ENCODE assay signal across 9 mouse cellular contexts in genomic region chr8:83737346-83737745, GRCm38 (mm10). TPM values are rescaled to one million over a fixed set of nuclear protein-coding genes. Genes with fewer than 3 reads are reported as not detected.
A peak's percentile ranks its signal among the peaks of the same experiment; 100 is the strongest.
DNase-seq lines count a peak whose midpoint lies in the region; ATAC-seq lines count a peak whose summit lies in the region.
"Had no signal": no experiment of that assay in that cellular context is flagged by ENCODE, and none has a peak within 500 bp of the region (broad histone marks: within the 10 kb centered on the region; RNA-seq: fewer than 3 reads in every experiment).

No protein-coding gene starts in this region.

- H3K4me3 ChIP-seq in heart, embryonic 15.5 days, result no peak overlapping the region
- peak overlapping the region; percentile 53 for H3K4me3 ChIP-seq in megakaryocyte, embryonic 14.5 days (replicated peaks)
- H3K4me3 ChIP-seq in brown adipose tissue, adult 24 weeks (ENCODE audit: insufficient read depth, low read depth, low read length), result peak overlapping the region; percentile 97; the same call in 1 of the 2 replicates
- no peak overlapping the region for H3K4me3 ChIP-seq in stomach, embryonic 14.5 days (ENCODE audit: low read depth, low read length)

- 85% methylated on average over 4 of the region's 4 CpGs for WGBS in heart, embryonic 15.5 days
- WGBS in stomach, embryonic 14.5 days, result 84% methylated on average over 4 of the region's 4 CpGs

- H3K27me3 ChIP-seq in heart, embryonic 15.5 days, result no peaks in the 10 kb centered on the region
- H3K27me3 ChIP-seq in megakaryocyte, embryonic 14.5 days (replicated peaks), result no peaks in the 10 kb centered on the region
- no peaks in the 10 kb centered on the region for H3K27me3 ChIP-seq in stomach, embryonic 14.5 days (ENCODE audit: control insufficient read depth, insufficient read depth, low read length)

- peaks cover 45% of the 10 kb centered on the region for H3K4me1 ChIP-seq in heart, embryonic 15.5 days (replicated peaks)
- peaks cover 87% of the 10 kb centered on the region for H3K4me1 ChIP-seq in megakaryocyte, embryonic 14.5 days
- peaks cover 37% of the 10 kb centered on the region for H3K4me1 ChIP-seq in brown adipose tissue, adult 24 weeks (ENCODE audit: control insufficient read depth, insufficient read depth, insufficient read length, low read length)
- peaks cover 38% of the 10 kb centered on the region for H3K4me1 ChIP-seq in stomach, embryonic 14.5 days (ENCODE audit: control insufficient read depth, insufficient read depth, low read length)

- DNase-seq in heart, postnatal 14 days, result no peak
- DNase-seq in cerebellum, postnatal 14 days, result no peak
- DNase-seq: right cerebral cortex, postnatal 25 days had no signal

- ATAC-seq in heart, embryonic 15.5 days (replicated peaks; ENCODE audit: insufficient number of reproducible peaks, insufficient read depth, low FRiP score, low read depth), result no peak
- no peak for ATAC-seq in megakaryocyte, adult 5-6 weeks (ENCODE audit: poor library complexity, severe bottlenecking)
- no peak for ATAC-seq in stomach, embryonic 14.5 days (ENCODE audit: insufficient number of reproducible peaks, insufficient read depth, low FRiP score, low read depth)
- ATAC-seq in inflammation-experienced regulatory T-cells, adult 6 months, result no peak

- peak overlapping the region; percentile 87 for H3K27ac ChIP-seq in heart, embryonic 15.5 days
- H3K27ac ChIP-seq in brown adipose tissue, adult 24 weeks (replicated peaks; ENCODE audit: low read depth, low read length), result peak overlapping the region; percentile 93
- 0 out of 2 replicates have a peak overlapping the region, but pooled peaks have one; percentile 61 for H3K27ac ChIP-seq in stomach, embryonic 14.5 days (ENCODE audit: low read length)

- H3K9ac ChIP-seq in heart, embryonic 15.5 days, result no peak overlapping the region
- H3K9ac ChIP-seq in stomach, embryonic 14.5 days (replicated peaks; ENCODE audit: low read depth, low read length), result no peak overlapping the region

- intact Hi-C loops in heart, postnatal 14 days (cut with DNase I), result no loop called here

- peak overlapping the region; percentile 90 for H3K4me2 ChIP-seq in heart, embryonic 15.5 days
- no peak overlapping the region for H3K4me2 ChIP-seq in stomach, embryonic 14.5 days (replicated peaks; ENCODE audit: low read depth, low read length)

- H3K36me3 ChIP-seq in heart, embryonic 15.5 days, result 0 out of 2 replicates have a peak, but pooled peaks cover 2% of the 10 kb centered on the region
- H3K36me3 ChIP-seq in megakaryocyte, embryonic 14.5 days (replicated peaks; ENCODE audit: low read length), result peaks cover 46% of the 10 kb centered on the region
- no peaks in the 10 kb centered on the region; the same call in 1 of the 2 replicates for H3K36me3 ChIP-seq in stomach, embryonic 14.5 days (ENCODE audit: control insufficient read depth, insufficient read depth, low read length)

- no peaks in the 10 kb centered on the region for H3K9me3 ChIP-seq in heart, embryonic 15.5 days (replicated peaks)
- peaks cover 8% of the 10 kb centered on the region; the same call in 1 of the 2 replicates for H3K9me3 ChIP-seq in megakaryocyte, embryonic 14.5 days
- H3K9me3 ChIP-seq in stomach, embryonic 14.5 days (ENCODE audit: control insufficient read depth, low read depth, low read length), result no peaks in the 10 kb centered on the region

RNA-seq across cellular contexts. Expression of gene Adgre5, which starts 3.8 kb away (rescaled TPM):
- 31.2 and 38.7 TPM in 2 replicates for polyA plus RNA-seq in heart, embryonic 15.5 days (2015; fragmentation: Nextera tagmentation; extraction: Ambion mirVana)
- total RNA-seq in heart, postnatal 14 days (2021), result 10 to 100 TPM; 56.7 to 59.2 TPM
- 18.7 and 23.5 TPM in 2 replicates for polyA plus RNA-seq in megakaryocyte, embryonic 14.5 days (2012; ENCODE audit: insufficient read depth, low replicate concordance)
- 239 and 242 TPM in 2 replicates for total RNA-seq in megakaryocyte, adult 5-6 weeks (2015)
- 299 and 326 TPM in 2 replicates for total RNA-seq in megakaryocyte, adult 5-6 weeks (2017)
- polyA plus RNA-seq in brown adipose tissue, adult 24 weeks (2012; ENCODE audit: insufficient read depth, insufficient read length, missing spikeins), result 30.1 and 34.2 TPM in 2 replicates
- 39.2 and 40.7 TPM in 2 replicates for polyA plus RNA-seq in stomach, embryonic 14.5 days (2014; fragmentation: Nextera tagmentation; extraction: Ambion mirVana)
- polyA plus RNA-seq in inflammation-experienced regulatory T-cells, adult 6 months (2017; shearing (Covaris generic)), result 100 to 1,000 TPM; 177 to 212 (median 210) TPM

RNA-seq across cellular contexts. Expression of gene Ddx39, which starts 22.4 kb away (rescaled TPM):
- 107 and 135 TPM in 2 replicates for polyA plus RNA-seq in heart, embryonic 15.5 days (2015; fragmentation: Nextera tagmentation; extraction: Ambion mirVana)
- 10 to 100 TPM; 24.1 to 26.0 TPM for total RNA-seq in heart, postnatal 14 days (2021)
- polyA plus RNA-seq in megakaryocyte, embryonic 14.5 days (2012; ENCODE audit: insufficient read depth, low replicate concordance), result 7.5 and 18.1 TPM in 2 replicates
- 66.7 and 67.7 TPM in 2 replicates for total RNA-seq in megakaryocyte, adult 5-6 weeks (2015)
- 71.2 and 77.4 TPM in 2 replicates for total RNA-seq in megakaryocyte, adult 5-6 weeks (2017)
- 7.7 and 14.1 TPM in 2 replicates for polyA plus RNA-seq in brown adipose tissue, adult 24 weeks (2012; ENCODE audit: insufficient read depth, insufficient read length, missing spikeins)
- 141 and 147 TPM in 2 replicates for polyA plus RNA-seq in stomach, embryonic 14.5 days (2014; fragmentation: Nextera tagmentation; extraction: Ambion mirVana)
- 100 to 1,000 TPM; 166 to 211 (median 167) TPM for polyA plus RNA-seq in inflammation-experienced regulatory T-cells, adult 6 months (2017; shearing (Covaris generic))

RNA-seq across cellular contexts. Expression of gene Pkn1, which starts 38.4 kb away (rescaled TPM):
- 15.4 and 22.1 TPM in 2 replicates for polyA plus RNA-seq in heart, embryonic 15.5 days (2015; fragmentation: Nextera tagmentation; extraction: Ambion mirVana)
- total RNA-seq in heart, postnatal 14 days (2021), result 10 to 100 TPM; 60.5 to 61.1 TPM
- 73.0 and 95.0 TPM in 2 replicates for polyA plus RNA-seq in megakaryocyte, embryonic 14.5 days (2012; ENCODE audit: insufficient read depth, low replicate concordance)
- total RNA-seq in megakaryocyte, adult 5-6 weeks (2015), result 53.3 and 55.4 TPM in 2 replicates
- total RNA-seq in megakaryocyte, adult 5-6 weeks (2017), result 103 and 110 TPM in 2 replicates
- polyA plus RNA-seq in brown adipose tissue, adult 24 weeks (2012; ENCODE audit: insufficient read depth, insufficient read length, missing spikeins), result 98.1 and 111 TPM in 2 replicates
- 30.1 and 30.7 TPM in 2 replicates for polyA plus RNA-seq in stomach, embryonic 14.5 days (2014; fragmentation: Nextera tagmentation; extraction: Ambion mirVana)
- 10 to 100 TPM; 20.3 to 27.7 (median 24.6) TPM for polyA plus RNA-seq in inflammation-experienced regulatory T-cells, adult 6 months (2017; shearing (Covaris generic))

Comparison
In these comparisons a context has a peak if more than half of its experiments do, and no peak if none do; other contexts are left out.
1. H3K4me3 ChIP-seq: peak in megakaryocyte, embryonic 14.5 days (single experiment) and brown adipose tissue, adult 24 weeks (single experiment); none in heart, embryonic 15.5 days (single experiment) and stomach, embryonic 14.5 days (single experiment).
2. Peak in every context shown above with its lines, with median percentiles within 50 percentile points of each other: H3K27ac ChIP-seq.